Mouse (Mus musculus): ENCODE measurements at regions not wholly inside any gene's neighbourhood (a gene's known extent, or its start where the extent isn't known, plus 50 kb on each side); places are given as distances from the start of the nearest gene placed in this dataset.

- Histone ChIP-seq H3K36me3 (ENCODE audit: insufficient read depth, low read length) (no peaks in the 10 kb centered on the region), H3K27me3 (ENCODE audit: insufficient read depth, low read length) (no peaks in the 10 kb centered on the region), H3K4me1 (ENCODE audit: insufficient read depth, low read length) (no peaks in the 10 kb centered on the region), H3K27ac (no peak overlapping the region), H3K9ac (replicated peaks; ENCODE audit: low read length) (no peak overlapping the region), H3K4me3 (ENCODE audit: low read length) (no peak overlapping the region), H3K9me3 (ENCODE audit: low read length) (no peaks in the 10 kb centered on the region), H3K4me2 (ENCODE audit: low read depth, low read length) (no peak overlapping the region)
- ATAC-seq (no peak), DNase-seq (ENCODE audit: low spot score) (no peak)
- WGBS, result 74% methylated on average over 6 of the region's 6 CpGs
- TF ChIP-seq CTCF (IDR thresholded peaks at IDR 0.05; ENCODE audit: low read depth), result no peak
Observed at GRCm38 (mm10) chr13:6288109-6288508, 259.8 kb upstream of the Pitrm1 start.

GRCm38 (mm10) chr13:6292098-6292497 is 255.9 kb upstream of the Pitrm1 start:
- DNase-seq (ENCODE audit: low spot score) (no peak), ATAC-seq (no peak)
- TF ChIP-seq CTCF (IDR thresholded peaks at IDR 0.05; ENCODE audit: low read depth), result peak; percentile 51
- Histone ChIP-seq H3K4me3 (ENCODE audit: low read length) (no peak overlapping the region), H3K27ac (no peak overlapping the region), H3K9me3 (ENCODE audit: low read length) (no peaks in the 10 kb centered on the region), H3K4me2 (ENCODE audit: low read depth, low read length) (no peak overlapping the region), H3K27me3 (ENCODE audit: insufficient read depth, low read length) (no peaks in the 10 kb centered on the region), H3K4me1 (ENCODE audit: insufficient read depth, low read length) (no peaks in the 10 kb centered on the region), H3K9ac (replicated peaks; ENCODE audit: low read length) (no peak overlapping the region), H3K36me3 (ENCODE audit: insufficient read depth, low read length) (no peaks in the 10 kb centered on the region)
- WGBS, result 60% methylated on average over 3 of the region's 3 CpGs

GRCm38 (mm10) chr13:6305718-6306117 is 242.2 kb upstream of the Pitrm1 start:
- no peaks in the 10 kb centered on the region for H3K9me3 ChIP-seq (ENCODE audit: low read length)
- no peaks in the 10 kb centered on the region for H3K27me3 ChIP-seq (ENCODE audit: insufficient read depth, low read length)
- no peak overlapping the region for H3K27ac ChIP-seq
- H3K4me2 ChIP-seq (ENCODE audit: low read depth, low read length), result no peak overlapping the region
- no peaks in the 10 kb centered on the region for H3K36me3 ChIP-seq (ENCODE audit: insufficient read depth, low read length)
- no peak for TF ChIP-seq CTCF (IDR thresholded peaks at IDR 0.05; ENCODE audit: low read depth)
- H3K4me3 ChIP-seq (ENCODE audit: low read length), result no peak overlapping the region
- DNase-seq (ENCODE audit: low spot score), result no peak
- H3K4me1 ChIP-seq (ENCODE audit: insufficient read depth, low read length), result no peaks in the 10 kb centered on the region
- no peak overlapping the region for H3K9ac ChIP-seq (replicated peaks; ENCODE audit: low read length)
- no peak for ATAC-seq

- Histone ChIP-seq H3K27ac (no peak overlapping the region), H3K9me3 (ENCODE audit: low read length) (no peaks in the 10 kb centered on the region), H3K9ac (replicated peaks; ENCODE audit: low read length) (no peak overlapping the region), H3K36me3 (ENCODE audit: insufficient read depth, low read length) (no peaks in the 10 kb centered on the region), H3K27me3 (ENCODE audit: insufficient read depth, low read length) (no peaks in the 10 kb centered on the region), H3K4me1 (ENCODE audit: insufficient read depth, low read length) (no peaks in the 10 kb centered on the region), H3K4me2 (ENCODE audit: low read depth, low read length) (no peak overlapping the region), H3K4me3 (ENCODE audit: low read length) (no peak overlapping the region)
- no peak for TF ChIP-seq CTCF (IDR thresholded peaks at IDR 0.05; ENCODE audit: low read depth)
- DNase-seq (ENCODE audit: low spot score) (no peak), ATAC-seq (no peak)
- WGBS, result 58% methylated on average over 4 of the region's 4 CpGs
Observed at GRCm38 (mm10) chr13:6306616-6306988, 241.3 kb upstream of the Pitrm1 start.

- 29% methylated on average over 7 of the region's 7 CpGs for WGBS
- no peak overlapping the region for H3K4me3 ChIP-seq (ENCODE audit: low read length)
- DNase-seq (ENCODE audit: low spot score), result peak; percentile 70
- H3K4me2 ChIP-seq (ENCODE audit: low read depth, low read length), result no peak overlapping the region
- H3K27ac ChIP-seq, result no peak overlapping the region
- no peaks in the 10 kb centered on the region for H3K4me1 ChIP-seq (ENCODE audit: insufficient read depth, low read length)
- no peak overlapping the region for H3K9ac ChIP-seq (replicated peaks; ENCODE audit: low read length)
- peak; percentile 82 for ATAC-seq
- H3K9me3 ChIP-seq (ENCODE audit: low read length), result no peaks in the 10 kb centered on the region
- no peaks in the 10 kb centered on the region for H3K36me3 ChIP-seq (ENCODE audit: insufficient read depth, low read length)
- no peak for TF ChIP-seq CTCF (IDR thresholded peaks at IDR 0.05; ENCODE audit: low read depth)
- no peaks in the 10 kb centered on the region for H3K27me3 ChIP-seq (ENCODE audit: insufficient read depth, low read length)
Observed at GRCm38 (mm10) chr13:6306989-6307917, 240.7 kb upstream of the Pitrm1 start.

GRCm38 (mm10) chr13:6316201-6316600 is 231.7 kb upstream of the Pitrm1 start:
- Histone ChIP-seq H3K9ac (replicated peaks; ENCODE audit: low read length) (no peak overlapping the region), H3K4me3 (ENCODE audit: low read length) (no peak overlapping the region), H3K27ac (no peak overlapping the region), H3K27me3 (ENCODE audit: insufficient read depth, low read length) (no peaks in the 10 kb centered on the region), H3K4me2 (ENCODE audit: low read depth, low read length) (no peak overlapping the region), H3K36me3 (ENCODE audit: insufficient read depth, low read length) (no peaks in the 10 kb centered on the region), H3K4me1 (ENCODE audit: insufficient read depth, low read length) (no peaks in the 10 kb centered on the region), H3K9me3 (ENCODE audit: low read length) (no peaks in the 10 kb centered on the region)
- no peak for DNase-seq (ENCODE audit: low spot score)
- no peak for ATAC-seq
- no peak; the same call in 1 of the 2 replicates for TF ChIP-seq CTCF (IDR thresholded peaks at IDR 0.05; ENCODE audit: low read depth)

- TF ChIP-seq CTCF (IDR thresholded peaks at IDR 0.05; ENCODE audit: low read depth), result no peak
- H3K9ac ChIP-seq (replicated peaks; ENCODE audit: low read length), result no peak overlapping the region
- no peaks in the 10 kb centered on the region for H3K9me3 ChIP-seq (ENCODE audit: low read length)
- H3K4me3 ChIP-seq (ENCODE audit: low read length), result no peak overlapping the region
- no peaks in the 10 kb centered on the region for H3K27me3 ChIP-seq (ENCODE audit: insufficient read depth, low read length)
- ATAC-seq, result no peak
- H3K36me3 ChIP-seq (ENCODE audit: insufficient read depth, low read length), result no peaks in the 10 kb centered on the region
- no peaks in the 10 kb centered on the region for H3K4me1 ChIP-seq (ENCODE audit: insufficient read depth, low read length)
- no peak overlapping the region for H3K4me2 ChIP-seq (ENCODE audit: low read depth, low read length)
- DNase-seq (ENCODE audit: low spot score), result peak; percentile 4
- no peak overlapping the region for H3K27ac ChIP-seq
- WGBS, result 80% methylated on average over 2 of the region's 2 CpGs
Observed at GRCm38 (mm10) chr13:6323948-6324347, 224.0 kb upstream of the Pitrm1 start.

All from hindbrain, postnatal 0 days (tissue).